Mouse (Mus musculus) embryo, embryonic 10.5 days (tissue): ENCODE measurements at regions not wholly inside any gene's neighbourhood (a gene's known extent, or its start where the extent isn't known, plus 50 kb on each side); places are given as distances from the start of the nearest gene placed in this dataset.

Source experiments
- DNase-seq: peaks from one replicate; pipeline ENCODE4 v3.0.0-alpha.2; 2015; ENCODE audit warnings: low spot score

DNA sequence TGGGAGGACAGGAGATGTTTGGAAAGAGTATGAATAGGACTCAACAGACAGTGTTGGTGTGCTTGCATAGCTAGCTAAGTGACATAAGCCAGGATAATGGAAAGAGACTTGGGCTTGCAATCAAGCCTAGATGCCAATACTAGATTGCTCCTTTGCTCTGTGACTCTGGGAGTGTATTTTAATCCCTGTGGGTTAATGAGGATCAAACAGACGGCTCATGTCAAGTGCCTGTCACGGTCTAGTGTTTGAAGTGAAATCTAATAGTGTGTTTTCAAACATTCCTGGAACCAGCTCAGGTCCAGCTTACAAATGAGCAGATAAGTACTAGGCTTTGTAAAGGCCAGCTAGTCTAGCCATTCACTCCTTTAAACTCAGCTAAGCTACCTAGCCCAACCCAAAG, 64.1 kb upstream of the Ranbp3l start:
- no peak for DNase-seq

DNA sequence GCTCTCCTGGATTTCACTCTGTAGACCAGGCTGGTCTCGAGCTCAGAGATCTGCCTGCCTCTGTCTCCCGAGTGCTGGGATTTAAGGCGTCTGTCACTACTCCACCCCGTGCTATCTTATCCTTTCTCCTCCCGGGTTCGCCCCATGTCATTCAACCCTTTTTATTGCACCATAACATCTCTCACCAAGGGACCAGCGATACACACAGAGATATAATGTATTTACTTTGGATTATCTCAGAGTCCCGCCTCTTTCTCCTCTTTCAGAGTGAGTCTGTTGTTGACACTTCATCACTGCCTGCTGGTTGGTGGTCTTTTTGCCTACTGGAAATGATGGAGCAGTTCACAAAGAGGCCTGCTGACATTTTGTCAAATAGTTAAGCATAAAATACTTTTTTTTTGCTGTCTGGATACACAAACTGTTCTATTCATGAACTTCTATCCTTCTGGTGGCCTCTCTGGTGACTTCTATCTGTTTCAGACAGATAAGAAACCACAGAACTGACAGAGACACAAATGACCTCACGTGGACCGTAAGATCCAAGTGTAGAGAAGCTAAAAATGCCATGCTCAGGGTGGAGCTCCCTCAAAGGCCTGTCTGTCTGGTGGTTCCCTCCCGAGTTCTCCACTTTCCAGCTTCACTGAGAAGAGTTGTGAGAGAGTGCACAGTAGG, 70.1 kb upstream of the Ranbp3l start:
- no peak for DNase-seq

DNA sequence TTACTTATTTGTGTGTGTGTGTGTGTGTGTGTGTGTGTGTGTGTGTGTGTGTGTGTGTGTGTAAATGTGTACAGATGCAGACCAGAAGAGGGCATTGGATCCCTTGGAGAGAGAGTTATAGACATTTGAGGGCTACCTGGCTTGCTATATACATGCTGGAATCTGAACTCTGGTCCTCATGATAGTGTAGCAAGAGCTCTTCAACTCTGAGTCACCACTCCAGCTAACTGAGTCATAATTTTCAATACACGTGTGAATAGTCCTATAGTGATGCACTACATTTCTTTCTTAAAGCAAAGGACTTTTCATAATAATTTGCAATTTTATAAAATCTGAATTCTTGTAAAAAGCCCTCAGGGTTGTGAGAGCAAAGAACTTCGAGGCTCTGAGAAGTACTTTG, 70.9 kb upstream of the Ranbp3l start:
- no peak for DNase-seq

DNA sequence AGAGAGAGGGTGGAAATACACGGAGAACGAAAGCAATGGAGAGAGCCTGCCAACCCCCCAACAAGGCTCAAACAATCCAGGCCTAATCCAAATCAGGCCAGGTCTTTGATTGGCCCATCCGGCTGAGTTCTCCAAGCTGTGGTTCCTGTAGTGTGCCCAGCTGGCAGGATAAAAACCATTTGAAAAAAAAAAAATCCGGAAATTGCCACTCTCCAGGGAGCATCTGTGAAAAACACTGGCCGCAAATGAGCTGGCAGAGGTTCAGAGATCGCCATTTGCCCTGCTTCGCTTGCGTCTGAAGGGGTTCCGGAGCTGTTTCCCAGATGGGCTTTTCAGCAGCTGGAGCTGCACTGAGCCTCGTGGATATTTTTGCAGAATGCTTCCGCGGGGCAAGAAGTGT, 71.4 kb upstream of the Ranbp3l start:
- no peak for DNase-seq

- no peak for DNase-seq
Measured at GRCm38 (mm10) chr15:8885585-8885984, 82.2 kb upstream of the Ranbp3l start.

DNA sequence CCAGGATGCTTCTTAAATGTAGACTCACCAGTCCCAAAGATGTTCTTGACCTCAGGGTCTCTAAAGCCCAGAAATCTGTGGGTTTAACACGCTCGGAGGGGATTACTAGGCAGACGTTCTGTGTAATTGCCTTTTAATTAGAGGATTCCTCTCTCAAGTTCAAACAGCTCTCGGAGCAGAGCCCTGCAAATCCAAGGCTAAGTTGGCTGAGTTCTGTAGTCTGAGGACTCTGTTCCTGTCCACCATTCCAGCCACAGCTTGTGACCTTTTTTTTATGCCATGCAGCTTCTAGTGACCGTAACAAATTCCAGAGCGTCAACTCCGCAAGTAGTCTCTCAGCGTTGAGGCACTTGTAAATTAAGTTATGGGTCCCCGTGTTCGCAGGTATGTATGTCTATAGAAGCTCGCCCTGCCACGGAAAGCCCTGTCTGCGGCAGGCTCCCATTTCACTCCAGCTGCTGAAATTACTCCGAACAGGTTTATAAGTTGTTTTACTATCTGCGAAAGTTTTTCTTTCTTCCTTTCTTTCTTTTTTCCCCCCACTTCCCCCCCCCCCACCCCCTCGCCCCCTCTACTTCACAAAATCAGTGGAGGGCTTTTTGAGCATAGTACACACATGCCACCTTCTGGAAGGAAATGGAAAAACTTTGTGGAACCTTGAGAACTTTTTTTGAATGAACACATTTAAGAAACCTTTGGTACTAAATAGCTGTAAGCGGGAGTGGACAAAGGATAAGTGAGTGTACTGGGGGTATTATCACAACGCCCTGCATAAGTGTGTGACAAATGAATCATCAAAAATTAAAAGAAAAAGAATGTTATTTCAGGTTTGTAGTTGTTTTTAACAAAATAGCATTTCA, 82.9 kb upstream of the Ranbp3l start:
- DNase-seq, result peak; percentile 64

DNA sequence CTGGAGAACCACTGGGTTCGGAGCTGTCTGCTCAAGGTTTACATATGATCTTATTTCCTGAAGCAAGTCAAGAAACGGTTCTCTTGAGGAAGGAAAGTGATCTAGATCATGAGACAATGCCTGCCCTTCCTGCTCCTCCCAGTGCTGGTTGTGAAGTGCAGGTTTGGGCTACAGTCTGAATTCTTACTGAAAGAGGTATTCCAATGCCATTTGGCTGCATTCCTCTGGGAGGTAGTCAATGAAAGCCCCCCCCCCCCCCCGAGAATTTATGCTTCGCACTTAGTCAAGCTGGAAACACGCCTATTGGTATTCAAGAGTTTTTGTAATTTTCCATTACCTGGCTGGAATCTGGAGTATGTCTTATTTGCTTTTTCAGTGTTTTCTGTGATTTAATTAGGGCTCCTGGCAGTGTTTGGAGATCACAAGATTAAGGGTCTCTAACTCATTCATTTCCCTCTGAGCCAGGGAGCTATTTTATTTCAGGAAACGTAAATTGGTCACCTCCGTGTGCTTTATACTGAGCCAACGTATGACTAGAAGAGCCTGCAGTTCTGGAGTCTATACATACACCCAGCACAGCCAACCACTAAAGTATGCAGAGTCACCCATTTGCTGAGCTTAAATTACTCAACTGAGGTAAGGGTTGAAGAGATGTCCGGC, 84.7 kb upstream of the Ranbp3l start:
- DNase-seq, result no peak

GRCm38 (mm10) chr15:8874884-8875493, 92.8 kb upstream of the Ranbp3l start:
- no peak for DNase-seq

DNA sequence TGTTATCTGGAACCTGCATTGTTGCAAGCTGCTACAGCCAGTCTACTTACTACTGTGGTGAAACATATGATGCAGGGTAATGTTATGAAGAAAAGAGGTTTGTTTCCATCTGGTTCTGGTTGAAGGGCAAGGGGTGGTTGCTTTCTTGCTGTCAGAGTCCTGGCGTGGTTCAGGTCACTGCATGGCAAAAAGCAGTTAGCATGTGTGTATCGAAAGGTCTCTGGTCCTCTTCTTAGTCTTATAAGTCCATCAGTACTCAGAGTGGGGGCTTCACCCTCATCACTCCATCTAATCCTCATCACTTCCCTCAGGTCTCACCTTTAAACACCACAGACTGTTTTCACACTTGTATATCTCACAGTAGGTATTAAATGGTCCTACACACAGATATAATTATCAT, 99.7 kb upstream of the Ranbp3l start:
- no peak for DNase-seq

GRCm38 (mm10) chr15:8867160-8867891, 100.4 kb upstream of the Ranbp3l start:
- peak; percentile 4 for DNase-seq

- DNase-seq, result no peak
Measured at GRCm38 (mm10) chr15:8865089-8865933, 102.4 kb upstream of the Ranbp3l start.

GRCm38 (mm10) chr15:8856419-8857084, 111.2 kb upstream of the Ranbp3l start:
- peak; percentile 24 for DNase-seq

- DNase-seq, result no peak
Measured at GRCm38 (mm10) chr15:8855511-8855910, 112.2 kb upstream of the Ranbp3l start.

GRCm38 (mm10) chr15:8854336-8854735, 113.4 kb upstream of the Ranbp3l start:
- no peak for DNase-seq

- no peak for DNase-seq
Measured at GRCm38 (mm10) chr15:8850996-8851395, 116.8 kb upstream of the Ranbp3l start.

DNA sequence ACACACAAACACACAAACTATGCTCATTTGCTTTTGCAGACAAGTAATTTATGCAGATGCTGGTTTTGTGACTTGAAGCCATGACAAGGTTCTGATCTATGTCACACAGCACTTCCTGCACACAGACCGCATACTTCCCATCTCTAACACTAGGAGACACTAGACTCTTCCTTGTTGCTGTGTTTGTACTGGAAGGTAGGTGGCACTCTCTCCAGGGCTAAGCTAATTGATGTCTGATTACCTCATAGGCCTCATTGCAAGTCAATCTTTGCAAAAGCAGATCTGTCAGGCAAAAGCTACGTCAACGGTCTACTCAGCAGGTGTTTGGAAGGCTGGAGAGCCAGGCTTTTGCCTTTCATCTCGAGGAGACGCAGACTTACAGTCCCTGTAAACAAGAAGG, 118.3 kb upstream of the Ranbp3l start:
- no peak for DNase-seq

DNA sequence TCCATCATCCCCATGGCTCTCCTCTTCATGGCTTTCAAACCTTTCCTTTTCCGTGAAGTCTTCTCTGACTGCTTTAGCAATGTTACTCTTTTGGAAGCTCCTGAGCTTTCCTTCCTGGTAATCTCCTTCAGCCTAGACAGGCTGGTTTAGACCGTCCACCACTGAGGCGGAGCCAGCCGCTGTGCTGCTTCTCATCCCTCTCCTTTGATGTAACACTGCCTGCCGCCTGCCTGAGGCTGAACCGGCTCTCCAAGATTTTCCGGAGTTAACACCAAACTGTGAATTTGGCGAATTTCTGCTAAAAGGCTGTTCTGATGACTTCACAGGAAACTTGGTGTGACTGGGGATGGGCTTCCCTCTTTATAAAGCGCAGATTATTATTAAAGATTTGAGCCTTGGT, 125.6 kb upstream of the Ranbp3l start:
- no peak for DNase-seq

- no peak for DNase-seq
Measured at GRCm38 (mm10) chr15:8839462-8839861, 128.3 kb upstream of the Ranbp3l start.

GRCm38 (mm10) chr15:8834151-8834550, 123.6 kb upstream of the Slc1a3 start:
- no peak for DNase-seq

GRCm38 (mm10) chr15:8832970-8833369, 122.4 kb upstream of the Slc1a3 start:
- DNase-seq, result no peak
